Mouse (Mus musculus): ENCODE measurements at regions not wholly inside any gene's neighbourhood (a gene's known extent, or its start where the extent isn't known, plus 50 kb on each side); places are given as distances from the start of the nearest gene placed in this dataset.

- H3K4me3 ChIP-seq, result no peak overlapping the region
- no peak for TF ChIP-seq CTCF (conservative IDR thresholded peaks at IDR 0.05)
- H3K27ac ChIP-seq, result no peak overlapping the region
- DNase-seq (ENCODE audit: low spot score in 2 of 2), result peak; percentile 42 to 71
These were observed 1041.8 kb downstream of the Pcdh19 start for GRCm38 (mm10) chrX:132646956-132647355.

GRCm38 (mm10) chrX:132596925-132597324, 1091.9 kb downstream of the Pcdh19 start:
- no peak overlapping the region for H3K27ac ChIP-seq
- no peak overlapping the region for H3K4me3 ChIP-seq
- no peak for DNase-seq (ENCODE audit: low spot score in 2 of 2)
- TF ChIP-seq CTCF (conservative IDR thresholded peaks at IDR 0.05), result no peak

GRCm38 (mm10) chrX:132596424-132596823, 1092.4 kb downstream of the Pcdh19 start:
- TF ChIP-seq CTCF (conservative IDR thresholded peaks at IDR 0.05), result no peak
- no peak for DNase-seq (ENCODE audit: low spot score in 2 of 2)
- Histone ChIP-seq H3K4me3 (no peak overlapping the region), H3K27ac (no peak overlapping the region)

- Histone ChIP-seq H3K27ac (no peak overlapping the region), H3K4me3 (no peak overlapping the region)
- DNase-seq (ENCODE audit: low spot score in 2 of 2), result no peak
- no peak for TF ChIP-seq CTCF (conservative IDR thresholded peaks at IDR 0.05)
These were observed 1114.7 kb downstream of the Pcdh19 start for GRCm38 (mm10) chrX:132574085-132574484.
